10 mouse cellular contexts compared by ENCODE assay signal in the genomic region with DNA sequence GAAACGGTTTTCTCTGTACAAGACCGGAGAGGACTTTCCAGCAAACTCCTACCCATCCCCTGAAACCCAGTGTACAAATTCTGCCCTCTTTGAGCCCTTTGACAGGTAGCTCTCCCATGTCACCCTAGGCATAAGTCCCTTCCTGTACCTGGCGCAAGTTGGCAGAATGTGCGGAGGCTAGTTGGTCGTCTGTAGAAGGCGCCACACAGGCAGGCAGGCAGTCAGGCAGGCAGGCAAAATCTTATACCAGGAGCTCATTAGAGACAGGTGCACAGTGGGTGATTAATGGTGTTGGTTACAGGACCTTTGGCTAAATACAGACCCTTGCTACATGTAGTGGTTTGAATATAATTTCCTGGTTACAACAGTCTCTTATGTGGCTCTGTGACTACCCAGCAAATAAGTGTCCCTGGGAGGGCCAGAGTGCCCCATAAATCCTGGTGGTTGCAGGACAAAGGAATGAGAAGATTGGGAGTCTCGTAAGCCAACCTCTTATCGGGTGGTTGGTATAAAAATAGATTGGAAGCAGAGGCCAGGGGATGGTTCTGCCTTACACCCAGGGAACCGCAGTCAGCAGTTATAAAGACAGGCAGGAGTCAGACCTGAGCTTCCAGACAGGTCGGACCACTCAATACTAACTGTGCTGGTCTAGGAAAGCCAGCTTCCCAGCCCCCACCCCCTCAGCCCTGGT. TPM values are rescaled to one million over a fixed set of nuclear protein-coding genes. Genes with fewer than 3 reads are reported as not detected.
A peak's percentile ranks its signal among the peaks of the same experiment; 100 is the strongest.
DNase-seq lines count a peak whose midpoint lies in the region; ATAC-seq lines count a peak whose summit lies in the region.
"Had no signal": no experiment of that assay in that cellular context is flagged by ENCODE, and none has a peak within 500 bp of the region (broad histone marks: within the 10 kb centered on the region; RNA-seq: fewer than 3 reads in every experiment).

No protein-coding gene starts in this region.

- no peak overlapping the region for H3K9ac ChIP-seq in kidney, embryonic 14.5 days (ENCODE audit: low read depth, low read length)
- H3K9ac ChIP-seq in hindbrain, embryonic 14.5 days: peak overlapping the region; percentile 81; the same call in 1 of the 2 replicates
- peak overlapping the region; percentile 83; the same call in 1 of the 2 replicates for H3K9ac ChIP-seq in midbrain, embryonic 16.5 days (ENCODE audit: low read depth, low read length)

- H3K27me3 ChIP-seq in kidney, embryonic 14.5 days (ENCODE audit: control insufficient read depth, insufficient read depth, low read length): no peaks in the 10 kb centered on the region
- H3K27me3 ChIP-seq in forebrain, embryonic 10.5 days (ENCODE audit: poor library complexity, severe bottlenecking): peaks cover 19% of the 10 kb centered on the region
- no peaks in the 10 kb centered on the region for H3K27me3 ChIP-seq in hindbrain, embryonic 14.5 days (ENCODE audit: control insufficient read depth, insufficient read depth, low read length)
- no peaks in the 10 kb centered on the region for H3K27me3 ChIP-seq in midbrain, embryonic 16.5 days (ENCODE audit: control insufficient read depth, insufficient read depth, low read depth, low read length)

- peaks cover 11% of the 10 kb centered on the region; the same call in 1 of the 2 replicates for H3K4me1 ChIP-seq in kidney, embryonic 14.5 days (ENCODE audit: control insufficient read depth, insufficient read depth, low read length)
- H3K4me1 ChIP-seq in forebrain, embryonic 10.5 days: peaks cover 38% of the 10 kb centered on the region
- peaks cover 14% of the 10 kb centered on the region; the same call in 1 of the 2 replicates for H3K4me1 ChIP-seq in hindbrain, embryonic 14.5 days (replicated peaks; ENCODE audit: control insufficient read depth, insufficient read depth, low read length)
- peaks cover 16% of the 10 kb centered on the region for H3K4me1 ChIP-seq in midbrain, embryonic 16.5 days (ENCODE audit: control insufficient read depth, insufficient read depth, low read length)

- H3K9me3 ChIP-seq in kidney, embryonic 14.5 days (ENCODE audit: control insufficient read depth, low read length): no peaks in the 10 kb centered on the region
- H3K9me3 ChIP-seq in forebrain, embryonic 10.5 days: peaks cover 8% of the 10 kb centered on the region; the same call in 1 of the 2 replicates
- 0 out of 2 replicates have a peak, but pooled peaks cover 3% of the 10 kb centered on the region for H3K9me3 ChIP-seq in hindbrain, embryonic 14.5 days (ENCODE audit: control insufficient read depth, low read length)
- H3K9me3 ChIP-seq in midbrain, embryonic 16.5 days (replicated peaks; ENCODE audit: control insufficient read depth, low read length, poor library complexity, severe bottlenecking): no peaks in the 10 kb centered on the region

- no peak for ATAC-seq in kidney, embryonic 14.5 days (ENCODE audit: low FRiP score, low TSS enrichment)
- no peak for ATAC-seq in hindbrain, embryonic 14.5 days (ENCODE audit: low FRiP score)
- no peak for ATAC-seq in midbrain, embryonic 16.5 days

- no peak overlapping the region for H3K4me3 ChIP-seq in kidney, embryonic 14.5 days (ENCODE audit: low read length)
- peak overlapping the region; percentile 73 for H3K4me3 ChIP-seq in forebrain, embryonic 10.5 days
- H3K4me3 ChIP-seq in hindbrain, embryonic 14.5 days (replicated peaks; ENCODE audit: low read length): peak overlapping the region; percentile 56
- H3K4me3 ChIP-seq in midbrain, embryonic 16.5 days (ENCODE audit: low read depth, low read length): peak overlapping the region; percentile 74

- H3K36me3 ChIP-seq in kidney, embryonic 14.5 days (ENCODE audit: control insufficient read depth, insufficient read depth, low read length): no peaks in the 10 kb centered on the region
- 0 out of 2 replicates have a peak, but pooled peaks cover 2% of the 10 kb centered on the region for H3K36me3 ChIP-seq in forebrain, embryonic 10.5 days (replicated peaks)
- no peaks in the 10 kb centered on the region for H3K36me3 ChIP-seq in hindbrain, embryonic 14.5 days (replicated peaks; ENCODE audit: control insufficient read depth, insufficient read depth)
- H3K36me3 ChIP-seq in midbrain, embryonic 16.5 days (ENCODE audit: control insufficient read depth, insufficient read depth, low read length): no peaks in the 10 kb centered on the region

- no peak for DNase-seq in kidney, adult 8-10 months
- no peak for DNase-seq in forebrain, embryonic 10.5 days (ENCODE audit: extremely low spot score, low spot score)
- no peak for DNase-seq in hindbrain, embryonic 14.5 days (ENCODE audit: low spot score)
- no peak for DNase-seq in urinary bladder, postnatal 14 days (ENCODE audit: low spot score)
- no peak for DNase-seq in cerebellum, postnatal 4 days (ENCODE audit: low spot score in 2 of 2)
- DNase-seq in urinary bladder, adult 18-20 months (ENCODE audit: low spot score in 2 of 2): no peak

- 66% methylated on average over 10 of the region's 10 CpGs for WGBS in kidney, embryonic 14.5 days
- 77% methylated on average over 10 of the region's 10 CpGs for WGBS in forebrain, embryonic 10.5 days
- 70% methylated on average over 10 of the region's 10 CpGs for WGBS in hindbrain, embryonic 14.5 days
- WGBS in midbrain, embryonic 16.5 days: 65% methylated on average over 10 of the region's 10 CpGs

- no peak overlapping the region for H3K27ac ChIP-seq in kidney, embryonic 14.5 days (ENCODE audit: low read depth, low read length)
- H3K27ac ChIP-seq in forebrain, embryonic 10.5 days: no peak overlapping the region
- no peak overlapping the region for H3K27ac ChIP-seq in hindbrain, embryonic 14.5 days
- no peak overlapping the region for H3K27ac ChIP-seq in midbrain, embryonic 16.5 days (ENCODE audit: low read length)

- H3K4me2 ChIP-seq in kidney, embryonic 14.5 days (replicated peaks; ENCODE audit: low read depth, low read length): peak overlapping the region; percentile 98; the same call in 1 of the 2 replicates
- peak overlapping the region; percentile 82 for H3K4me2 ChIP-seq in hindbrain, embryonic 14.5 days (replicated peaks)
- H3K4me2 ChIP-seq in midbrain, embryonic 16.5 days (ENCODE audit: low read length): peak overlapping the region; percentile 60

RNA-seq across cellular contexts. Expression of gene Lrrfip1, which starts 1.5 kb away (rescaled TPM):
- 25.7 and 33.6 TPM in 2 replicates for polyA plus RNA-seq in kidney, embryonic 14.5 days (2014; fragmentation: Nextera tagmentation; extraction: Ambion mirVana)
- polyA plus RNA-seq in forebrain, embryonic 10.5 days (2016; fragmentation: Nextera tagmentation; extraction: Ambion mirVana): 25.1 and 26.4 TPM in 2 replicates
- polyA plus RNA-seq in hindbrain, embryonic 14.5 days (2014; fragmentation: Nextera tagmentation; extraction: Ambion mirVana): 39.5 and 43.3 TPM in 2 replicates
- polyA plus RNA-seq in midbrain, embryonic 16.5 days (2015; fragmentation: Nextera tagmentation; extraction: Ambion mirVana): 42.7 and 44.4 TPM in 2 replicates

RNA-seq across cellular contexts. Expression of gene Rab17, which starts 30.6 kb away (rescaled TPM):
- polyA plus RNA-seq in kidney, embryonic 14.5 days (2014; fragmentation: Nextera tagmentation; extraction: Ambion mirVana): 3.7 and 6.1 TPM in 2 replicates
- polyA plus RNA-seq in forebrain, embryonic 10.5 days (2016; fragmentation: Nextera tagmentation; extraction: Ambion mirVana): 0.10 and 0.22 TPM in 2 replicates
- polyA plus RNA-seq in hindbrain, embryonic 14.5 days (2014; fragmentation: Nextera tagmentation; extraction: Ambion mirVana): 0.13 TPM in 1 of 2 replicates, not detected in the other
- 0.17 and 0.19 TPM in 2 replicates for polyA plus RNA-seq in midbrain, embryonic 16.5 days (2015; fragmentation: Nextera tagmentation; extraction: Ambion mirVana)
- polyA plus RNA-seq: brain, embryonic 14.5 days had no signal

RNA-seq across cellular contexts. Expression of gene Prlh, which starts 47.1 kb away (rescaled TPM):
- not detected in 2 replicates for polyA plus RNA-seq in kidney, embryonic 14.5 days (2014; fragmentation: Nextera tagmentation; extraction: Ambion mirVana)
- not detected in 2 replicates for polyA plus RNA-seq in forebrain, embryonic 10.5 days (2016; fragmentation: Nextera tagmentation; extraction: Ambion mirVana)
- polyA plus RNA-seq in hindbrain, embryonic 14.5 days (2014; fragmentation: Nextera tagmentation; extraction: Ambion mirVana): not detected in 2 replicates
- not detected in 2 replicates for polyA plus RNA-seq in midbrain, embryonic 16.5 days (2015; fragmentation: Nextera tagmentation; extraction: Ambion mirVana)
- polyA plus RNA-seq: brain, embryonic 14.5 days; gonadal fat pad, adult 2 months had no signal
